Mouse (Mus musculus): ENCODE results near the gene Pcsk1n.
A peak's percentile ranks its signal among the peaks of the same experiment; 100 is the strongest.
"Not testable (repeated sequence)": the region's sequence is repeated elsewhere in the genome, so short reads cannot be mapped to it uniquely, and the experiment has no call there.

The Pcsk1n gene

DNA sequence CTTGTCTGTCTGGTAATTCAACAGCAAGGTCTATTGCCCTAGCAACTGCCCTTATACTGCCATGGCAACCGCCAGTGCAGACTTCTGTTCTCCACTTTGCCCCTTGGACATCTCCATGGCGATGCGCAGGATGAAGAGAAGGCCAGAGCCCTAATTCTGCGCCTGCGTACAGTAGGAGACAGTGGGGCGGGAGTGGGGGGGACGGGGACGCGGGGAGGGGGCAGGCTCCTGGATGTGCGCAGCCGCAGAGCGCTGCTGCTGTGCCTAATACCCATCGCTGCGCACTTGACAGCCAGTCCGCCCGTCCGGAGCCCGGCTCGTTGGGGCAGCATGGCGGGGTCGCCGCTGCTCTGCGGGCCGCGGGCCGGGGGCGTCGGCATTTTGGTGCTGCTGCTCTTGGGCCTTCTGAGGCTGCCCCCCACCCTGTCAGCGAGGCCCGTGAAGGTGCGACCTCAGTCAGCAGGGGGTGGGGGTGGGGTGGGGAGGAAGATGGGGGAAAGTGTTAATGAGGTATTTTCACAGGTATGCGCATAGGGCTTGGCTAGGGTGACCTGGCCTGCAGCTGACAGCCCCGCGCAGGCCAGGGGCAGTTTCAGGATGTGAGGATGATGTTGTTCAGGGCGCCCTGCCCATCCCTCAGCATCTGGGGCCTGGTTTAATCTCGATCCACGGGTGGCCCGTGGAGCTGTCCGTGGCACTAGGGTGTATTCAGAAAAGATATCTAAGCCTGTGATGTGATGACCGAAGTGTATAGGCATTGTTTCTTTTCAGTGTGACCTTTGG lies at the start of gene Pcsk1n:
Gene Pcsk1n, plus strand, starts transcription at position 222 of the 783 bp plus-strand sequence.
- peak; percentile 48 for DNase-seq (ENCODE audit: low read depth, low spot score)

DNA sequence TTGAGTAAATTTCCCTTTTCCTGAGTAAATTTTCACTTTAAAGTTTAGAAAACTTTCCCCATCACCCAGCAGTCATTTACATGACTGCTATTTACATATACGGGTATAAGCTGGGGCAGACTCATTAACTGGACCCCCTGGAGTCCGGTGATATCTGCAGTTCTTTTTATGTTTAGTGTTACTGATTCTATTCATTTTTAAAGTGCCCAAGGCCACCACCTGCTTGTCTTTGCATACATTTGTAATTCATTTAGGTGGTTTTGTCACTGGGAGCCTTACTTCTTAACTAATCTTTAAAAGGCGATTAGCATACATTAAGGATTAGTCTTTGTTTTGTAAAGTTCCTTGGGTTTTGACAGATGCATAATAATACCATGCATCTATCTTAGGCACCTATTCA lies 49.8 kb upstream of the Pcsk1n start:
- no peak for DNase-seq (ENCODE audit: low read depth, low spot score)

DNA sequence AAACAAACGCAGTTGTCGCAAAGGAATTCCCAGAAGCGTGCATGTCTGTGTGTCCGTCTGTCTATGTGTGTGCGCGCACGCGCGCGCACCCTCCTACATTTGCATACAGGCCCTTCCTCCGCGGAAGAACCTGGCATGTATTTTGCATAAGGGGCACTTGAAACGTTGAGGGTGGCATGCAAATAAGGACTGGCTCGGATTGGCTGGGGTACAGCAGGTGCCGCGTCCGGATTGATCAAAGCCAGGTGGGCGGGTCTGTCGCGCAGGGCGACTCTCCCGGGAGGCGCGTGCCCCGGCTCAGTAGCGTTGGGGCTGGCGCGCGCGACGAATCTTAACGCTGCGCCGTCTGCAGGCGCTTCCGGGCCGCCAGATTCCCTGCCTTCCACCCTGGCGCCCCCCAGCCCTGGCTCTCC lies 41.6 kb upstream of the Pcsk1n start, which contains the start of gene Pim2:
Gene Pim2, plus strand, starts transcription at position 256 of the 413 bp plus-strand sequence.
- DNase-seq (ENCODE audit: low read depth, low spot score): peak; percentile 61

DNA sequence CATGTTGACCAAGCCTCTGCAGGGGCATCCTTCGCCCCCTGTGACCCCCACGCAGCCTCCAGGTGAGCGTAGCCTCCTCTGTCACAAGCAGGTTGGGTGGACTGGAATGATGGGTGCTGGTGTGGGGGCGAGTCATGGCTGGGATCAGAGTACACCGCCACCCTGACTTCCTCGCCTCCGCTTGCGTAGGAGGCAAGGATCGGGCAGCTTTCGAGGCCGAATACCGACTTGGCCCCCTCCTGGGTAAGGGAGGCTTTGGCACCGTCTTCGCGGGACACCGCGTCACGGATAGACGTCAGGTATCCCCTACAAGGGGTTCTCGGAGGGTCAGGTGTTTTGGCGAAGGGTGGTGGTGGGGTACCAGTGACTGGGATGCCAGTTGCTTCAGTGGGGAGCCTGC lies 41.1 kb upstream of the Pcsk1n start:
- no peak for DNase-seq (ENCODE audit: low read depth, low spot score)

DNA sequence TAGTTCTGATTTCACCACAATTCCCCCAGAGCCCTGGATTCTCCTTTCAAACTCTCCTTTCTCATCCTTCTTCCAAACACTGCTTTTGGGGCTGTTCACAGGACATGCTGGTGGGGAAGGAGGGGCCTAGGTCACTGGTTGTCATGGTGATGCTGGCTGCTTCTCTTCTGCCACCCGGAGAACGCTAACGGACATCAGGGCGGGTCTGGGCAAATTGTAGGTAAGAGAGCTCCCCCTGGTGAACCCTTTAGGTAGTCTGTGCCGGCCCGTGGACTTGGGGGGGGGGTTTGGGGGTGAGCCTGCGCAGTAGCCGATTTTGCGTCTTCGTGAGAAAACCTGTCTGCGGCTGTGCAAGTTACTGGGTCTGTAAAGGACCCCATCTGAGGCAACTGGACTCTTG lies 39.8 kb upstream of the Pcsk1n start:
- no peak for DNase-seq (ENCODE audit: low read depth, low spot score)

DNA sequence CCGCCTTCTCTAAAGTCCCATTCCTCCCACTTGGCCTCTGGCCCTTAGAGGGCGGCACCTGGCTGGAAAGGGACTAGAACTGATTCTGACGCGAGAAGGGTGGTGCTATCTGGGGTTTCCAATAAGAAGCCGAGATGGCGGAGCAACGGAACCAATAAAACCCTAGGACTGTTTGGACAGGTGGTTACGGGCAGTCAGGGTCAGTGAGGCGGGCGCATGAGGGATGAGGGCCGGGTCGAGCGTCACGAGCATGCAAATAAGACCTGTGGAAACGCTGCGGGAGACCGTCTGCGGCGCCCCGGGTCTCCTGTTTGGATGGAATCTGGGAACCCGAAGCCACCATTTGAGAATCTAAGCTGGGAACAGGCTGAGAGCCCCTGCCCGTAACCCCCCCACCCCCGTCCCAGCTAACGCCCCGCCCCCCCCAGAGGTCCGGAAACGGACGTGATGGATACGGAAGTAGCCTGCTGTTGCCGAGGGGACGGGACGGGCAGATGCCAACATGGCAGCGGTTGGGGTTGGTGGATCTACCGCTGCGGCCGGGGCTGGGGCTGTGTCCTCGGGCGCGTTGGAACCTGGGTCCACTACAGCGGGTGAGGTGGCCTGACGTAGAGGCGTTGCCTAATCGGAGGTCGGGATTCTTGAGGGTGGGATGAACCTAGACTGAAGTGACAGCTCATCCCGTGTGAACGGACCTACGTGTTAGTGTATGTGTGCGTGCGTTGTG lies 35.6 kb upstream of the Pcsk1n start, which contains the start of gene Slc35a2:
Gene Slc35a2, plus strand, starts transcription at position 188 of the 727 bp plus-strand sequence.
- DNase-seq (ENCODE audit: low read depth, low spot score): peak; percentile 78

DNA sequence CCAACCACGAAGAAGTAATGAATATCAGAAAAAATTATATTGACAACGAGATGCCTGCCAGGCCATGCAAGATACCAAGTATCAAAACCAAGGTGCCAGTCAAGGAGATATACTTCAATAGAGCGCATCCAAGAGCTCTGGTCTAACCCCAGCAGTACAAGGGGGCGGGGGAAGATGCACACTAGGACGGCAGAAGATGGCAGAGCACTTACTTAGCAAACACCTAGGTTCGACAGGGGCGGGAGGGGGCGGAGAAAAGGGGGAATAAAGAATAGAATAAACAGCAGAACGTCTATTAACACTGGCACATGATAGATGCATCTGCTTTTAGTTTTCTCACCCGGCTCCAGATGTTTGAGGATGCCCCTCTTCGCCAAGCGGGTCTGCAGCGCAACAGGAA lies 21.4 kb upstream of the Pcsk1n start:
- no peak for DNase-seq (ENCODE audit: low read depth, low spot score)

DNA sequence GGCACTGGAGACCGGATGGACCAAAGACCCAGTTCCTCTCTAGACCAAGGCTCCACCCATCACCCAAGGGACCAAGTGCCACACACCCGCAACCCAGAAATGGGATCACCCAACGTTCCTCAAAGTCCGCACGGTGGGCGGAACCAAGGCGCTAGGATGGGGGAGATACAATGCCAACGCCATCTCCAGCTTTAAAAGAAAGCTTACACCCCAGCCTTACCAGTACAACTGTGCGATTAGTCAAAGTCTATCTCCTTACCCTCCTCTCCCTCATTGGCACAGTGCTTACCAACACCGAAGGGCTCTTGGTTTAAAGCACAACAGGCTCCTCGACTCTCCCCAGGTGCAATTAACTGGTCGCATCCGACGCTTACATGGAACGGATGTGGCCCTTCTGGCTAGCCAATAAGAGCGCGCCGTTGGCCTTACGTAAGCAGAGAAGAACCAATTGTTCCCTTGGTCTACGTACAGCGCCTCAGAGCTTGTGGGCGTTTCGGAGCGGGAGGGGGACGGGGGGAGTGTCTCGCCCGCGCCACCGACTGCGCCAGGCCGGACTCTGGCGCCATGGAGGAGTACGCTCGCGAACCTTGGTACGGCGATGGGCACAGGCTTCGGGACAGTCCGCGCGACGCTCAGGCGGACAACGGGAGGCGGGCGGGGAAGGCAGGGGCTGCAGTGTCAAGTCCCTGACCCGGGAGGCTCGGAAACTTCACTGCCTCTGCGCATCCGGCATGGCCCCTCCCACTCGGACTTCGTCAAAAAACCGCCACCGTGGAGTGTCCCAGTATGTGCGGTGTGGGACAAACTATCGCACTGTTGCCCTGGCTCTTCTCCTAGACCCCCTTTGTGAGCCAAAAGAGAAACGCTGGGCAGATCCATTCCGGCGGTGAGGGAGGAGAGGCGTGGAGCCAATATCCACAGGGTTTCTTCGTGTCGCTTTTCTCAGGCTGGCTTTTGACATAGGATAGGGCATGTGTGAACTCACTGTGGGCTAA lies 20.4 kb upstream of the Pcsk1n start, which contains the start of the genes Pqbp1 and Timm17b:
Gene Pqbp1, minus strand, starts transcription at position 390 of the 995 bp plus-strand sequence.
Gene Timm17b, plus strand, starts transcription at position 478 of the 995 bp plus-strand sequence.
- DNase-seq (ENCODE audit: low read depth, low spot score): peak; percentile 83

DNA sequence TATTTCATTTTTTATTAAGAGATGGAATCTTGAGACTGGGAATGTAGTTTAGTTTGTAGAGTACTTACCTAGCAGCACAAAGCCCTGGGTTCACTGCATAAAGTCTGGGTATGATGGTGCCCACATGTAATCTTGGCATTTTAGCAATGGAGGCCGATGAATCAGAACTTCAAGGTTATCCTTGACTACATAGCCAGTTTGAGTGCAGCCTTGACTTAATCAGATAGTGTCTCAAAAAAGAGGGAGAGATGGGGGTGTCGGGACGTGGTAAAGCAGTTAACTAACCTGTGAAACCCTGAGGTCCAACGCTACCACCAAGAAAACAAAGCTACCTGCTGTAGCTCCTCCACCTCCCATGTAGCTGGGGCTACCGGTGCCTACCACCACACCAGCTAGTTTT lies 15.2 kb upstream of the Pcsk1n start:
- DNase-seq (ENCODE audit: low read depth, low spot score): no peak

DNA sequence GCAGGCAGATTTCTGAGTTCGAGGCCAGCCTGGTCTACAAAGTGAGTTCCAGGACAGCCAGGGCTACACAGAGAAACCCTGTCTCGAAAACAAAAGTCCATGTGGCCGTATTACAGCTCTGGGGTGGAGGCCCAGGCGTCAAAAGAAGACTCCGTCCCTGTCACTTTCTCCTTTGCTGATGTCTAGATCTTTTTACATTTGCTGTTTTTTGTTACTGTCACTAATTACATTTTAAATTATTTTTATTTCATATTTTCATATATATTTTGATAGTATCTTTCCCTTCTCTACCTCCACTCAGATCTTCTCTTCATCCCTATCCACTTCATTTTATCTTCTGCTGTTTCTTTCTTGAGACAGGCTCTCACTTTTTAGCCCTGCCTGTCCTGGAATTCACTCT lies 11.9 kb upstream of the Pcsk1n start, which contains the start of gene Gm10491:
Gene Gm10491, minus strand, starts transcription at position 101 of the 400 bp plus-strand sequence.
- no peak for DNase-seq (ENCODE audit: low read depth, low spot score)

DNA sequence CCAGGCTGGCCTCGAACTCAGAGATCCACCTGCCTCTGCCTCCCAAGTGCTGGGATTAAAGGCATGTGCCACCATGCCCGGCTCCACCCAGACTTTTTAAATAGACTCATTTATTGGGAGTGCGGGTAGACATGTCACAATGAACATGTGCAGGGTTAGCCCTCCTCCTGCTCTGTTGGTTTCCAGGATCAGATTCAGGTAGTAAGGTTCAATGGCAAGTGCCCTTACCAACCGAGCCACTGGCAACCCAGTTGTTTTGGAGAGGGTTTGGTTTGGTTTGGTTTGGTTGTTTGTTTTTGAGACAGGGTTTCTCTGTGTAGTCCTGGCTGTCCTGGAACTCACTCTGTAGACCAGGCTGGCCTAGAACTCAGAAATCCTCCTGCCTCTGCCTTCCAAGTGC lies 10.4 kb upstream of the Pcsk1n start, which contains the start of gene Gm10490:
Gene Gm10490, plus strand, starts transcription at position 301 of the 400 bp plus-strand sequence.
- DNase-seq (ENCODE audit: low read depth, low spot score): not testable (repeated sequence)

DNA sequence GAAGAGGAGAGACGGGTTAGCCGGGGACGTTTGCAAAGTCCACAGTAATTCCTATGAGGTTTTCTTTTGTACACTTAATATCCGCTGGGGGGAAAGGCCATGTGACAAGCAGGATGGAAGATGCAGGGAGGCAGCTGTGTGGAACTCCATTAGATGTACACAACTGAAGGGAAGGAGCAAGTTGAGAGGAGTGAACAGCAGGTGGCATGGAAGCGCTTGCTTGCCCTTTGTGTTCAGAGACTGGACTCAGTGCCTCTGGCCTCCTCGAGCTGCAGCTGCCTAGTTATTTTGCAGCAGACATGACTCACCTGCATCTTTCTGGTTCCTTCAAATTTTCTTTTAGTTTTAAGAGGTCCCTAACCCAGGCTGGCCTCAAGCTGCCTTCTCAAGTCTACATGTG lies 9.1 kb upstream of the Pcsk1n start:
- DNase-seq (ENCODE audit: low read depth, low spot score): no peak

DNA sequence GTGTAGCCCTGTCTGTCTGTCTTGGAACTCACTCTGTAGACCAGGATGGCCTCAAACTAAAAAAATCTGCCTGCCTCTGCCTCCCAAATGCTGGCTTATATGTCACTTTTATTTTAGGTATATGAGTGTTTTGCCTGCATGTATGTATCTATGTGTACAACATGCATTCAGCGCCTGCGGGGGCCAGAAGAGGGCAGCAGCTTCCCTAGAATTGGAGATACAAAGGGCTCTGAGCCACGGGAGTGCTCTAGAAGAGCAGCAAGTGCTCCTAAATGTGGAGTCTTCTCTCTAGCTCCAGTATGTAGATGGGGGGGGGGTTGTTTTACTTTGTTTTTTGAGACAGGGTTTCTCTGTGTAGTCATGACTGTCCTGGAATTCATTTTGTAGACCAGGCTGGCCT lies 4.0 kb upstream of the Pcsk1n start:
- not testable (repeated sequence) for DNase-seq (ENCODE audit: low read depth, low spot score)

DNA sequence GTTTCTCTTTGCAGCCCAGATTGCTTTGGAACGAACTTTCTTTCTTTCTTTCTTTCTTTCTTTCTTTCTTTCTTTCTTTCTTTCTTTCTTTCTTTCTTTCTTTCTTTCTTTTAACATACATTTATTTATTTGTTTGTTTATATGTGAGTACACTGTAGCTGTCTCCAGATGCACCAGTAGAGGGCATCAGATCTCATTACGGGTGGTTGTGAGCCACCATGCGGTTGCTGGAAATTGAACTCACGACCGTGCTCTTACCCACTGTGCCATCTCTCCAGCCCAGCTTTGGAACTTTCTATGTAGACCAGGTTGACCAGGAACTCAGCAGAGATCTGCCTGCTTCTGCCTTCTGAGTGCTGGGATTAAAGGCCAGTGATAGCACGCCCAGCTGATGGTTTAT lies 1.7 kb upstream of the Pcsk1n start:
- not testable (repeated sequence) for DNase-seq (ENCODE audit: low read depth, low spot score)

DNA sequence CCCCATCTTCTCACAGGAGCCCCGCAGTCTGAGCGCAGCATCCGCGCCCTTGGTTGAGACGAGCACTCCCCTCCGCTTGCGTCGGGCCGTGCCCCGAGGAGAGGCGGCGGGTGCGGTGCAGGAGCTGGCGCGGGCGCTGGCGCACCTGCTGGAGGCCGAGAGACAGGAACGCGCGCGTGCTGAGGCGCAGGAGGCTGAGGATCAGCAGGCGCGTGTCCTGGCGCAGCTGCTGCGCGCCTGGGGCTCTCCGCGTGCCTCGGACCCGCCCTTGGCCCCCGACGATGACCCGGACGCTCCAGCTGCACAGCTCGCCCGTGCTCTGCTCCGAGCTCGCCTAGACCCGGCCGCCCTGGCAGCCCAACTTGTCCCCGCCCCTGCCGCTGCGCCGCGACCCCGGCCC lies 2.4 kb downstream of the Pcsk1n start:
- DNase-seq (ENCODE audit: low read depth, low spot score): no peak

DNA sequence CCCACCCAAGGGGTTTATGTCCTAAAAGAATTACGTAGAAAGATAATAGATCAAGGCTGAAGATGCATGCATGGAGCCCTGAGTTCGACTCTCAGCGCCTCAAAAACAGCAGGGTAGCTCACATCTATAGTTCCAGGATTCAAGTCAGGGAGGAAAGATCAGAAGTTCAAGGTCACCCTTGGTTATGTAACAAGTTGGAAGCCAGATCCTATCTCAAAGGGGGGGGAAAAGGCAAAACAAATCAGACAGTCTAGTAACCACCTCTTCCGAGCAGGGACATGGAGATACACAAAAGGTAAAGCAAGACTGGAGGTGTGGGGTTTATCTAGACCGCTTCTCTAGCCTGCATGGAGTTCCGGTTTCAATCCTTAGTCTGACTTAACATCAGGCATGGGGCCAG lies 6.6 kb downstream of the Pcsk1n start:
- no peak for DNase-seq (ENCODE audit: low read depth, low spot score)

DNA sequence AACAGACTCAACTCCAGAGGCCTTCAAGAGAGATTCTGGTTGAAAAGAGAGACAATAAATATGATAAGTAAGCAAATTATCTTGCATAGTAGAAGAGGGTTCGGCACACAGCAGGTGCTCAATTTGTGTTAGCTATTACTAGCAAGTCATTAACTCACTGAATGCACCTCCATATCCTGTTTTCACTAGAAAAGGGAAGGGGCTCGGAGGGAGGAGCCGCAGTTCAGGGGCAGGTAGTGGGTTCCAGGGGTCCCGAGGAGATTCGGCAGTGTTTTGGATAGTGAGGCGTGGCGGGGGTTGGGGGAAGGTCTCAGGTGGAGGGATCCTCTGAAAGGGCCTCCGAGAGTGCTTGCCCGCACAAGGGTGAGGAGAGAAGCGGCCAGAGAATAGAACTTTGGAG lies 7.5 kb downstream of the Pcsk1n start:
- no peak for DNase-seq (ENCODE audit: low read depth, low spot score)

DNA sequence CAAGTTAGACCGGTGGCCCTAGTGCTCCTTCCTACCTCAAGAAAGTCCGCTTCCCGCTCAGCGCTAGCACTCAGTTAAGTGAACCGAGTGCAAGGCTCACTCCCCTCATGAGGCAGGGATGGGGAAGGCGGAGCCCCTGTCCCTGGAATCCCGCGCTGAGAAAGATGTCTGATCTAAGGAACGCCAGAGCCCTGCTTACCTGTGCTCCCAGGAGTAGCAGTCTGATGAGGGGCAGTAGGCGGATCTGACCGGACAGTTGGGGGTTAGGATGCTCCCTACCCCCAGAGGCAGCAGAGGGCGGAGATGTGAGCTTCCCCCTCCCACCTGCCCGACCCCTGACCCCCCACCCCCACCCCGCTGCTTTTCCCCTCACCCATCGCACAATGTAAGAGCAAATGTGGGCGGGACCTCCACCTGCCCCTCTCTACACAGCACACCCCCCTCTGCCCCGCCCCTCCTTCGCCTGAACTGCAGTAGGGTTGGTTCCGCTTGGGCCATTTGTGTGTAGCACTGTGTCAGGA lies 8.7 kb downstream of the Pcsk1n start, which contains the start of gene Eras:
Gene Eras, minus strand, starts transcription at position 338 of the 521 bp plus-strand sequence.
- DNase-seq (ENCODE audit: low read depth, low spot score): no peak

DNA sequence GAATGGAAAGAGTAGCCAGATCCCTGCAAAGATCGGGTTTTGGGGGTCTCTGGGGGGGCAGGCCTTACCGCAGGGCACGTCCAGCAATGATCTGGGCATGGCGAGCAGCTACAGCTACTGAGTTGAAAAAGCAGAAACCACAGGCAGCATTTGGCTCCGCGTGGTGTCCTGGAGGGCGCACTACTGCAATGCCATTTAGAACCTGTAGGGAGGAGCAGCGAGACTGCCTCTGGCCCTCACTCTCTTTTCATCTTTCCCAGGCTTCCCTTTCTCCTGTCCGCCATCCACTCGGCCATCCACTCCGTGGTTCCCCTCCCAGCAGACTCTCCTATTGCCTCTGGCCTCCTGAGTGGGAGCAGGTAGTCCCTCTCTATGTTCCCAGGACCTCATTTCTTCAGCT lies 17.3 kb downstream of the Pcsk1n start:
- no peak for DNase-seq (ENCODE audit: low read depth, low spot score)

DNA sequence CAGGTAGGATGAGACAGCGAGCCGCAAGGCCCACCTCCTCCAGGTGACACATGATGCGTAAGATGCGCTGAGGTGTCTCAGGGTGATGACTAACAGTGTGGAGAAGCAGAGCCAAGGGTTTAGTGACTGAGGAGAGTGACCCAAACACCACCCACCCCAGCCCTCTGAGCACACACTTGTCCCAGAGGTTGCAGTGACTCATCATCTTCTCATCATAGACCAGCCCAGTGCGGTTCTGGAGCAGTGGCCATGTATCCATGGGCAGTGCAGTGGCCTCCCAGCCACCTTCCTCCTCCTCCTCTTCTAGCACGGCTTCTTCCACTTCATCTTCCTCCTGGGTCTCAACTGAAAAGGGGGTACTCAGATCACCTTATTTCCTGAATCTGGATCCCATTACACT lies 18.0 kb downstream of the Pcsk1n start:
- DNase-seq (ENCODE audit: low read depth, low spot score): no peak

DNA sequence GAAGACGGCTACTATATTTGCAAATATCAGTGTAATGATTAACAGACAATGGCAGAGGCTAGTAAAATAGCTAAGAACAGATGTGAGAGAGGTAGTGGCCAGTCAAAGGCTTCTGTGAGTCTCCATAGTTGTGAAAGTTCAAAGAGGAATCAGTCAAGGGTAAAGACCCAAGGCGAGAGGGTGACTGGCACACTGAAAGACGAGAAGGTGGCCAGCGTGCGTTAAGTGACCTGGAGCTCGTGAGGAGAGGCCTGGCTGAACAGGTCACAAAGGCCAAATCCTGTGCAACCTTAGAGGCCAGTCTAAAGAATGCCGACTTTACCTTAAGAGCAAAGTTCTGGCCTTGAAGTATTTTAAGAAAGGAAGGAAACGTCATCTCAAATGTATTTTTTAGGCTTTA lies 26.0 kb downstream of the Pcsk1n start:
- DNase-seq (ENCODE audit: low read depth, low spot score): no peak
